Mouse (Mus musculus) kidney, adult 2 months (tissue): ENCODE measurements around the gene Fam20a. TPM values are rescaled to one million over a fixed set of nuclear protein-coding genes. Genes with fewer than 3 reads are reported as not detected.
A peak's percentile ranks its signal among the peaks of the same experiment; 100 is the strongest.

Experiments used
- DNase-seq: peaks from one replicate; pipeline ENCODE4 v3.0.0; 2021
- H3K27ac ChIP-seq: fragments of 200-500 bp; 2 replicates; pipeline ENCODE4 v1.5.1; 2012; ENCODE audit warnings: low read depth, low read length, control low read depth, inconsistent platforms; ENCODE audit not compliant: insufficient read depth
- H3K27me3 ChIP-seq: fragments of 200-500 bp; replicated peaks from 2 replicates; pipeline ENCODE4 v1.6.1; 2012; ENCODE audit warnings: mild to moderate bottlenecking, moderate library complexity, low read length, inconsistent platforms; ENCODE audit not compliant: control insufficient read depth, insufficient read depth
- H3K36me3 ChIP-seq: fragments of 200-500 bp; 2 replicates; pipeline ENCODE4 v1.6.1; 2012; ENCODE audit warnings: mild to moderate bottlenecking, moderate library complexity, low read length, inconsistent platforms; ENCODE audit not compliant: control insufficient read depth, insufficient read depth
- H3K4me1 ChIP-seq: fragments of 200-500 bp; 2 replicates; pipeline ENCODE4 v1.6.1; 2011; ENCODE audit warnings: low read length; ENCODE audit not compliant: control insufficient read depth, insufficient read depth
- H3K4me3 ChIP-seq: fragments of 200-500 bp; 2 replicates; pipeline ENCODE4 v1.5.1; 2011; ENCODE audit warnings: mild to moderate bottlenecking, low read depth, low read length, control low read depth; ENCODE audit not compliant: insufficient read depth
- CTCF ChIP-seq: fragments of 200-500 bp; conservative IDR thresholded peaks from 2 replicates; pipeline ENCODE4 v1.5.1; 2011; ENCODE audit warnings: low read depth, mild to moderate bottlenecking, control low read depth, low read length, moderate library complexity, mixed read lengths; ENCODE audit not compliant: insufficient read depth, insufficient read length
- POLR2A ChIP-seq: fragments of 200-500 bp; IDR thresholded peaks from one replicate; pipeline ENCODE4 v1.6.1; 2011; ENCODE audit warnings: low read depth, low read length, control low read depth
- WGBS: fragments of 180-500 bp; shearing (Covaris S2); methylation state at CpG from one replicate; pipeline ENCODE4 v1.1.7; 2018; 5-methylcytosine and 5-hydroxymethylcytosine counted together
- polyA plus RNA-seq: library from polyadenylated mRNA; depleted of rRNA; stranded (reverse); fragments of >200 nt; gene quantifications from 2 replicates; pipeline ENCODE4 v1.2.3, GENCODE M21; 2012; rRNA removed

Gene Fam20a
- polyA plus RNA-seq = 7.5 and 7.6 TPM in 2 replicates

DNA sequence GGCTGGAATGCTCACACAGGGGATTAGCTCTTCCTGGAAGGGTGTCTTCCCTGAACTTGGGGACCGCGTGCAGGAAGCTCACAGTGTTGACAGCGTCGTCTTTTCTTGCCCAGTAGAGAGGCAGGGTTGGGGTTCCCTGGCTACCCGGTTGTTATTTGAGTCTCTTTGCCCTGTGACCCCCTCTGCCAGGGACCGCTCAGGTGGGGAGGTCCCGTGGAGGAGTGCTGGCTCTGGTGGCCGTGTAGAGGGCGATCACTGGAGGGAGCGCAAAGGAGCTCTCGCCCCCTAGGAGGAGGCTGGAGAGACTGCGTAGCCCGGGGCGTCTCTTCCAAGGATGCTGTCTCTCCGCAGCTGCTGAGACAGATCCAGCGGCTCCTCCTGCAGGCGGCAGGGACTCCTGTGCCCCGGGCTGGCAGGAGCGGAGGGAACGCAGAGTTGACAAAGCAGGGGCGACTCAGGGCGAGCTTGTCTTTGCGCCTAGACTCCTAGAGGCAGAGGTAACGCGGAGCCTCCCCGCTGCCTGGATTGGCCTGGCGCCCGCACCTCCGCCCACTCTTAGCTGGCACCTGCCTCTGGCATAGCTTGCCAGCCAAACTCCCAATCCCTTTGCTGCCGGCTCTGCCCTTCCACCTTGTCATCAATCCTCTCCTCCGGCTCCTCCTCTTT is at the start of gene Fam20a:
Gene Fam20a (minus strand): TSS at position 499 of the 666 bp plus-strand sequence.
- DNase-seq = peak; percentile 80
- peak within 1 kb of the TSS; percentile 83 for H3K27ac ChIP-seq
- under 1% methylated on average over 31 of the region's 31 CpGs for WGBS

DNA sequence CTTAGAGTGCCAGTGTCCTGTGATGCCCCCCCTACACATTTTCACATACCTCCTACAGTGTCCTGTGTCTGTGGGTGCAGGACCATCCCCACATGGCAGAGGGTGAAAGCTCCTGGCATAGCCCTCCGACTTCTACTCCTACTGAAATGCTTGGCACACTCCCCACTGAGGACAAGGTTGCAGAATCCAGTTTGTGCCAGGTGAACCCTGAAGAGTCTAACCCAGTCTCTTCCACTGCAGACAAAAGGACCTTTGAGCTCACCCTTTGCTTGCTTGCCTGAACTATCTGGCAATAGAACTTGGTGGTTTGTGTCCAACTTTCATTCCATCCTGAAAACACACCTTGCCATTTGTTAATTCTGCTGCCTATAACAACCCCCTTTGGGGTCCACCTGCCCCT is 49.3 kb upstream of the Fam20a start:
- H3K4me3 ChIP-seq = no peak overlapping the region
- WGBS = 50% methylated on average over 1 of the region's 1 CpGs
- H3K27me3 ChIP-seq = no peaks in the 10 kb centered on the region
- TF ChIP-seq CTCF (no peak), POLR2A (no peak)
- no peaks in the 10 kb centered on the region for H3K4me1 ChIP-seq
- H3K27ac ChIP-seq = no peak overlapping the region
- no peaks in the 10 kb centered on the region for H3K36me3 ChIP-seq
- peak; percentile 82 for DNase-seq

More for the DNA sequence above, at the start of gene Fam20a:
- no peaks in the 10 kb centered on the region for H3K27me3 ChIP-seq
- H3K36me3 ChIP-seq = no peaks in the 10 kb centered on the region
- no peaks in the 10 kb centered on the region for H3K4me1 ChIP-seq
- peak within 1 kb of the TSS; percentile 67 for H3K4me3 ChIP-seq
- TF ChIP-seq POLR2A = no peak
- TF ChIP-seq CTCF = 0 out of 2 replicates have a peak, but pooled peaks have one; percentile 13

DNA sequence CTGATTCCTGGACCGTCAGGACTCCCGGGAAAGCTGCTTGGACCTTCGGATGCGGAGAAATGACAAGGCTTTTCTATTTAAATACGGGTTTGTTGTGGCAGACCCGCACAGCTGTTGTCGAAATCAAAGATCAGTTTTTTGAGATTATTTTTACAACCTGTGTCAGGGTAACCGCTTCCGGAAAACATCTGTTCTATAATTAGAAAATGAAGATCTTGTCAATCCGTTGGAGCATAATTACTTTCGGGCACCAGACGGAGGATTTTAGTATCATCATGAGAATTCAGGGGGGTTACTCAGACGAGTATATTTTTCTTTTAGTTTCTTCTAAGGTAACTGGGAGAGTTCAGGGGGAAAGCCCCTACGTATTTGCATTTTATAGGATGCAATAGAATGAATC is 48.1 kb upstream of the Fam20a start:
- Histone ChIP-seq H3K27me3 (no peaks in the 10 kb centered on the region), H3K4me3 (no peak overlapping the region), H3K36me3 (no peaks in the 10 kb centered on the region), H3K4me1 (no peaks in the 10 kb centered on the region), H3K27ac (no peak overlapping the region)
- 74% methylated on average over 14 of the region's 14 CpGs for WGBS
- TF ChIP-seq CTCF (no peak), POLR2A (no peak)
- DNase-seq = no peak

- no peak for TF ChIP-seq POLR2A
- TF ChIP-seq CTCF = no peak
- Histone ChIP-seq H3K36me3 (no peaks in the 10 kb centered on the region), H3K4me3 (no peak overlapping the region), H3K27me3 (no peaks in the 10 kb centered on the region), H3K27ac (no peak overlapping the region), H3K4me1 (no peaks in the 10 kb centered on the region)
- peak; percentile 14 for DNase-seq
- 70% methylated on average over 5 of the region's 5 CpGs for WGBS
Observed at GRCm38 (mm10) chr11:109769091-109769490, 47.0 kb upstream of the Fam20a start.

DNA sequence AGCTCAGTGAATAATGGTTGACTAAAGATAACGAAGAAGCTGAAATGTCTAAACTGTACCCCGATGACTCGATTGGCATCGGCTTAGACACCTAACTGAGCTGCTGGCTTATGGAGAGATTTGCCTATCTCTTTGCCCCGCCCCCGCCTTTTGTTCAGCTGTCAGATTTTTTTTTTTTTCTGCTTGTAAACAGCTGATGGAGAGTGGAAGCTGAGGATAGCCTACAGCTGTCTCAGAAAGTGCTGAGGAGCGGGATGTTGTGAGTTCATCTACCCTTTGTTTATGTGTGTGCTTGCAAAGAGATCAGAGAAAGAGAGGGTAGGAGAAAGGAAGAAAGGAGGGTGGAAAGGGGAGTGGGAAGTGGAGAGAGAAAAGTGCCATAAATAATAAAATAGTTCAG is 38.0 kb upstream of the Fam20a start:
- Histone ChIP-seq H3K4me1 (0 out of 2 replicates have a peak, but pooled peaks cover 3% of the 10 kb centered on the region), H3K27ac (no peak overlapping the region), H3K36me3 (no peaks in the 10 kb centered on the region), H3K4me3 (no peak overlapping the region), H3K27me3 (no peaks in the 10 kb centered on the region)
- WGBS = 96% methylated on average over 7 of the region's 7 CpGs
- no peak for DNase-seq
- TF ChIP-seq POLR2A = no peak
- no peak for TF ChIP-seq CTCF

DNA sequence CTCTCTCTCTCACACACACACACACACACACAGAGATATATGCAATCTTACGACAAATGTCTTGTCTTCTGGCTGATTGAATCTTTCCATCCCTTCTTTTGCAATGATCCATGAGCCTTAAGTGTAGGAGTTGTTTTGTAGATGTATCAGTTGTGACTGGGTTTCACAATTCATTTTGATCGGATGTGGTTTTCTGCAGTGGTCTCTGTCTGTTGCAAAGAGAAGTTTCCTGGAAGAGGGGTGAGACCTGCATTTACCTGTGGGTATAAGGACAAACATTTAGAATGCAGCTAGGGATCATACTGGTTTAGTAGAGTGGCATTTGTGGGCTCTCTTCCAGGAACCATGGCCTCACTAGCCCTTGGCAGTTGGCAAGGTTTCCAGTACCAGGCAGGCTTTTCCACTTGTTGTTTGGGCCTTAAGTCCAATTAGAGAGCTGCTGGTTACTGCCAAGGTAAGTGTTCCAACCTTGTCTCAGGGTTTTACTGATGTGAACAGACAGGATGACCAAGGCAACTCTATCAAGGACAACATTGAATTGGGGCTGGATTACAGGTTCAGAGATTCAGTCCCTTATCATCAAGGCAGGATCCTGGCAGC is 36.6 kb upstream of the Fam20a start:
- Histone ChIP-seq H3K36me3 (no peaks in the 10 kb centered on the region), H3K4me3 (no peak overlapping the region), H3K27me3 (no peaks in the 10 kb centered on the region), H3K4me1 (0 out of 2 replicates have a peak, but pooled peaks cover 3% of the 10 kb centered on the region), H3K27ac (no peak overlapping the region)
- DNase-seq = peak; percentile 71
- 94% methylated on average over 2 of the region's 2 CpGs for WGBS
- TF ChIP-seq POLR2A = no peak
- TF ChIP-seq CTCF = no peak

DNA sequence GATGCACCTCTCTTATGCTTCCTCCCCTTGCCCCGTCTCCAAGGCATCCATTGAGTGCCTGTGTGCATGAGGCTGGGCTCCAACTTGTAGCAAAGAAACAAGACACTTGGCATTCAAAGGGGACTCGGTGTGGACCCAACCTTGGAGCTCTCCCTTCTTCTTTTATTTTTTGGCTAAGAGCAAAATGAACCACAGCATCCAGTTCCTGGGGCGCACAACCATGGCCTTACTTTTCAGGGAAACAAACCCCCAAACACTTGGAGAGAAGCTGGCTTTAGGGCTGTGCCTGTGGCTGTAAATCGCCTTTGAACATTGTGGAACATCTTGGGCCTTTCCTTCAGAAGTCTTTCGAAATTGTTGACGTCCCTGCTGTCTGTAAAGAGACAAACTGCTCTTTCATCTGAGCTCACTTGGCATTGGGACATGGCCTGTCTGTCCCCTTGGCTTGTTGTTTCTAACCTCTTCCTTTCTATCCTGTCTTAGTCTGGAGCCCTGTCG is 32.1 kb upstream of the Fam20a start:
- H3K4me1 ChIP-seq = 0 out of 2 replicates have a peak, but pooled peaks cover 3% of the 10 kb centered on the region
- no peaks in the 10 kb centered on the region for H3K36me3 ChIP-seq
- no peak for DNase-seq
- WGBS = 74% methylated on average over 7 of the region's 7 CpGs
- no peak overlapping the region for H3K27ac ChIP-seq
- no peak overlapping the region for H3K4me3 ChIP-seq
- TF ChIP-seq POLR2A (no peak), CTCF (no peak)
- H3K27me3 ChIP-seq = no peaks in the 10 kb centered on the region
